Mouse (Mus musculus) kidney, embryonic 16.5 days (tissue): ENCODE results near the gene Vgll4. TPM values are rescaled to one million over a fixed set of nuclear protein-coding genes. Genes with fewer than 3 reads are reported as not detected.

Experiments used
- ATAC-seq: fragments of 200-750 bp; cut with Nextera tagmentation; 2 replicates; pipeline ENCODE4 v1.8.0; 2017; ENCODE audit warnings: moderate TSS enrichment; ENCODE audit not compliant: low FRiP score, low TSS enrichment
- H3K27ac ChIP-seq: fragments of 300-500 bp; sonication (generic); 2 replicates; pipeline ENCODE4 v1.5.1; 2014; ENCODE audit warnings: low read length
- H3K27me3 ChIP-seq: fragments of 300-500 bp; sonication (generic); 2 replicates; pipeline ENCODE4 v1.6.1; 2014; ENCODE audit warnings: low read length, control low read depth, mixed read lengths; ENCODE audit not compliant: insufficient read depth
- H3K36me3 ChIP-seq: fragments of 300-500 bp; sonication (generic); 2 replicates; pipeline ENCODE4 v1.6.1; 2014; ENCODE audit warnings: low read length, control low read depth, mixed read lengths; ENCODE audit not compliant: insufficient read depth
- H3K4me1 ChIP-seq: fragments of 300-500 bp; sonication (generic); 2 replicates; pipeline ENCODE4 v1.6.1; 2014; ENCODE audit warnings: low read length, control low read depth, mixed read lengths; ENCODE audit not compliant: insufficient read depth
- H3K4me2 ChIP-seq: fragments of 300-500 bp; sonication (generic); replicated peaks from 2 replicates; pipeline ENCODE4 v1.6.1; 2014; ENCODE audit warnings: low read depth, low read length
- H3K4me3 ChIP-seq: fragments of 300-500 bp; sonication (generic); 2 replicates; pipeline ENCODE4 v1.5.1; 2014; ENCODE audit warnings: mild to moderate bottlenecking, low read length
- H3K9ac ChIP-seq: fragments of 300-500 bp; sonication (generic); replicated peaks from 2 replicates; pipeline ENCODE4 v1.6.1; 2014; ENCODE audit warnings: low read length
- H3K9me3 ChIP-seq: fragments of 300-500 bp; sonication (generic); 2 replicates; pipeline ENCODE4 v1.6.1; 2016; ENCODE audit warnings: low read length, control low read depth
- WGBS: fragments of 180-500 bp; shearing (Covaris S2); extraction: QIAGEN DNeasy Blood & Tissue Kit; methylation state at CpG from one replicate; pipeline ENCODE4 v1.1.7; 2014; 5-methylcytosine and 5-hydroxymethylcytosine counted together
- polyA plus RNA-seq: library from polyadenylated mRNA; unstranded; fragments of >200 nt; fragmentation: Nextera tagmentation; extraction: Ambion mirVana; gene quantifications from 2 replicates; pipeline ENCODE4 v1.2.1, GENCODE M21; 2015

Vgll4 gene
- polyA plus RNA-seq, 1 experiment from 2014 or later, result 114 TPM

GRCm38 (mm10) chr6:114979715-114980114 lies 9.9 kb upstream of the Vgll4 start:
- Histone ChIP-seq H3K27ac (no peak overlapping the region), H3K4me3 (no peak overlapping the region), H3K27me3 (no peaks in the 10 kb centered on the region), H3K4me1 (no peaks in the 10 kb centered on the region), H3K36me3 (no peaks in the 10 kb centered on the region), H3K9ac (no peak overlapping the region), H3K4me2 (no peak overlapping the region), H3K9me3 (no peaks in the 10 kb centered on the region)
- WGBS, result 65% methylated on average over 1 of the region's 1 CpGs
- ATAC-seq, result no peak

- Histone ChIP-seq H3K9ac (no peak overlapping the region), H3K27me3 (no peaks in the 10 kb centered on the region), H3K36me3 (no peaks in the 10 kb centered on the region), H3K27ac (no peak overlapping the region), H3K4me1 (no peaks in the 10 kb centered on the region), H3K4me3 (no peak overlapping the region), H3K4me2 (no peak overlapping the region), H3K9me3 (no peaks in the 10 kb centered on the region)
- WGBS, result 82% methylated on average over 7 of the region's 7 CpGs
- no peak for ATAC-seq
Measured at GRCm38 (mm10) chr6:114976915-114977419, 7.2 kb upstream of the Vgll4 start.

- H3K27me3 ChIP-seq, result no peaks in the 10 kb centered on the region
- H3K9ac ChIP-seq, result no peak overlapping the region
- H3K4me3 ChIP-seq, result no peak overlapping the region
- peaks cover 9% of the 10 kb centered on the region for H3K4me1 ChIP-seq
- H3K4me2 ChIP-seq, result no peak overlapping the region
- 0 out of 2 replicates have a peak, but pooled peaks cover 5% of the 10 kb centered on the region for H3K9me3 ChIP-seq
- no peak overlapping the region for H3K27ac ChIP-seq
- no peak for ATAC-seq
- 88% methylated on average over 1 of the region's 1 CpGs for WGBS
- no peaks in the 10 kb centered on the region for H3K36me3 ChIP-seq
Measured at GRCm38 (mm10) chr6:114974331-114974730, 4.5 kb upstream of the Vgll4 start.

- Histone ChIP-seq H3K4me3 (no peak overlapping the region), H3K9ac (no peak overlapping the region), H3K27me3 (no peaks in the 10 kb centered on the region), H3K4me1 (peaks cover 12% of the 10 kb centered on the region), H3K27ac (0 out of 2 replicates have a peak overlapping the region, but pooled peaks have one; percentile 11), H3K36me3 (no peaks in the 10 kb centered on the region), H3K9me3 (0 out of 2 replicates have a peak, but pooled peaks cover 5% of the 10 kb centered on the region), H3K4me2 (no peak overlapping the region)
- WGBS, result 43% methylated on average over 1 of the region's 1 CpGs
- ATAC-seq, result no peak
Measured at GRCm38 (mm10) chr6:114972988-114973387, 3.2 kb upstream of the Vgll4 start.

GRCm38 (mm10) chr6:114970895-114971294 lies 1.1 kb upstream of the Vgll4 start:
- ATAC-seq, result no peak
- 75% methylated on average over 5 of the region's 5 CpGs for WGBS
- H3K36me3 ChIP-seq, result no peaks in the 10 kb centered on the region
- H3K4me2 ChIP-seq, result no peak overlapping the region
- no peak overlapping the region for H3K9ac ChIP-seq
- no peak overlapping the region for H3K4me3 ChIP-seq
- H3K27ac ChIP-seq, result no peak overlapping the region
- 0 out of 2 replicates have a peak, but pooled peaks cover 5% of the 10 kb centered on the region for H3K9me3 ChIP-seq
- peaks cover 19% of the 10 kb centered on the region for H3K4me1 ChIP-seq
- no peaks in the 10 kb centered on the region for H3K27me3 ChIP-seq

- Histone ChIP-seq H3K9ac (no peak overlapping the region), H3K27me3 (no peaks in the 10 kb centered on the region), H3K4me1 (peaks cover 19% of the 10 kb centered on the region), H3K4me3 (no peak overlapping the region), H3K36me3 (no peaks in the 10 kb centered on the region), H3K9me3 (0 out of 2 replicates have a peak, but pooled peaks cover 5% of the 10 kb centered on the region), H3K4me2 (no peak overlapping the region), H3K27ac (no peak overlapping the region)
- no peak for ATAC-seq
- 30% methylated on average over 6 of the region's 6 CpGs for WGBS
Measured at GRCm38 (mm10) chr6:114970386-114970785, 592 bp upstream of the Vgll4 start.

GRCm38 (mm10) chr6:114968361-114969212 lies 1.2 kb downstream of the Vgll4 start:
- no peaks in the 10 kb centered on the region for H3K36me3 ChIP-seq
- ATAC-seq, result peak; percentile 92
- peak overlapping the region; percentile 83 for H3K27ac ChIP-seq
- H3K9me3 ChIP-seq, result 0 out of 2 replicates have a peak, but pooled peaks cover 5% of the 10 kb centered on the region
- under 1% methylated on average over 81 of the region's 82 CpGs for WGBS
- no peaks in the 10 kb centered on the region for H3K27me3 ChIP-seq
- H3K9ac ChIP-seq, result peak overlapping the region; percentile 78
- H3K4me2 ChIP-seq, result peak overlapping the region; percentile 83
- H3K4me3 ChIP-seq, result peak overlapping the region; percentile 67
- peaks cover 24% of the 10 kb centered on the region for H3K4me1 ChIP-seq

- Histone ChIP-seq H3K9ac (no peak overlapping the region), H3K36me3 (no peaks in the 10 kb centered on the region), H3K27ac (no peak overlapping the region), H3K4me2 (peak overlapping the region; percentile 83), H3K9me3 (0 out of 2 replicates have a peak, but pooled peaks cover 5% of the 10 kb centered on the region), H3K27me3 (no peaks in the 10 kb centered on the region), H3K4me3 (peak overlapping the region; percentile 67), H3K4me1 (peaks cover 28% of the 10 kb centered on the region)
- ATAC-seq, result no peak
- 46% methylated on average over 12 of the region's 12 CpGs for WGBS
Measured at GRCm38 (mm10) chr6:114967623-114968022, 2.2 kb downstream of the Vgll4 start.

- Histone ChIP-seq H3K4me2 (no peak overlapping the region), H3K27me3 (no peaks in the 10 kb centered on the region), H3K4me3 (no peak overlapping the region), H3K27ac (no peak overlapping the region), H3K9me3 (0 out of 2 replicates have a peak, but pooled peaks cover 5% of the 10 kb centered on the region), H3K9ac (no peak overlapping the region), H3K4me1 (peaks cover 25% of the 10 kb centered on the region), H3K36me3 (no peaks in the 10 kb centered on the region)
- WGBS, result 61% methylated on average over 2 of the region's 2 CpGs
- no peak for ATAC-seq
Measured at GRCm38 (mm10) chr6:114966396-114967154, 3.2 kb downstream of the Vgll4 start.
